Mouse (Mus musculus) cortical plate, adult 2 months (tissue): Measurements from ENCODE around the gene Olfr691. TPM values are rescaled to one million over a fixed set of nuclear protein-coding genes. Genes with fewer than 3 reads are reported as not detected.
"Not testable (repeated sequence)": the region's sequence is repeated elsewhere in the genome, so short reads cannot be mapped to it uniquely, and the experiment has no call there.

ENCODE experiments used
- H3K27ac ChIP-seq: fragments of 200-500 bp; 2 replicates; pipeline ENCODE4 v1.5.1; 2012; ENCODE audit warnings: low read length, control low read depth, inconsistent platforms; ENCODE audit not compliant: insufficient read depth
- H3K4me1 ChIP-seq: fragments of 200-500 bp; 2 replicates; pipeline ENCODE4 v1.6.1; 2011; ENCODE audit warnings: low read length; ENCODE audit not compliant: control insufficient read depth, insufficient read depth
- H3K4me3 ChIP-seq: fragments of 200-500 bp; 2 replicates; pipeline ENCODE4 v1.5.1; 2011; ENCODE audit warnings: mild to moderate bottlenecking, low read length, control low read depth; ENCODE audit not compliant: insufficient read depth
- CTCF ChIP-seq: fragments of 200-500 bp; IDR thresholded peaks from 2 replicates; pipeline ENCODE4 v1.5.1; 2011; ENCODE audit warnings: mild to moderate bottlenecking, control low read depth, low read length; ENCODE audit not compliant: insufficient read depth; ENCODE audit errors: extremely low read depth
- POLR2A ChIP-seq: fragments of 200-500 bp; IDR thresholded peaks from 2 replicates; pipeline ENCODE4 v1.6.1; 2011; ENCODE audit warnings: mild to moderate bottlenecking, low read length, control low read depth; ENCODE audit not compliant: insufficient read depth; ENCODE audit errors: extremely low read depth
- polyA plus RNA-seq: library from polyadenylated mRNA; depleted of rRNA; stranded (reverse); fragments of >200 nt; gene quantifications from 2 replicates; pipeline ENCODE4 v1.2.3, GENCODE M21; 2012; rRNA removed

Gene Olfr691
- polyA plus RNA-seq, 1 experiment = 0.88 TPM

GRCm38 (mm10) chr7:105367268-105367667 lies 25.2 kb upstream of the Olfr691 start:
- Histone ChIP-seq H3K4me1 (no peaks in the 10 kb centered on the region), H3K27ac (no peak overlapping the region), H3K4me3 (no peak overlapping the region)
- TF ChIP-seq POLR2A = no peak
- TF ChIP-seq CTCF = no peak

- H3K27ac ChIP-seq = no peak overlapping the region
- H3K4me3 ChIP-seq = no peak overlapping the region
- TF ChIP-seq POLR2A (no peak), CTCF (no peak)
- no peaks in the 10 kb centered on the region for H3K4me1 ChIP-seq
Observed at GRCm38 (mm10) chr7:105361713-105362112, 19.6 kb upstream of the Olfr691 start.

- H3K27ac ChIP-seq, H3K4me1 ChIP-seq, H3K4me3 ChIP-seq: not testable (repeated sequence)
Observed at GRCm38 (mm10) chr7:105356487-105356886, 14.4 kb upstream of the Olfr691 start.

- H3K4me3 ChIP-seq, H3K27ac ChIP-seq, H3K4me1 ChIP-seq: not testable (repeated sequence)
Observed at GRCm38 (mm10) chr7:105356064-105356463, 14.0 kb upstream of the Olfr691 start.

GRCm38 (mm10) chr7:105342752-105343151 lies 682 bp upstream of the Olfr691 start:
- TF ChIP-seq CTCF (no peak), POLR2A (no peak)
- Histone ChIP-seq H3K4me3 (no peak overlapping the region), H3K27ac (no peak overlapping the region), H3K4me1 (no peaks in the 10 kb centered on the region)

- no peak for TF ChIP-seq POLR2A
- H3K4me1 ChIP-seq = no peaks in the 10 kb centered on the region
Observed at GRCm38 (mm10) chr7:105334004-105334403, 8.1 kb downstream of the Olfr691 start, which contains the start of gene Olfr690. Gene Olfr690 (minus strand): TSS chr7:105334104.

GRCm38 (mm10) chr7:105325302-105325701 lies 16.8 kb downstream of the Olfr691 start:
- TF ChIP-seq POLR2A (no peak), CTCF (no peak)
- no peak overlapping the region for H3K4me3 ChIP-seq
- H3K4me1 ChIP-seq = no peaks in the 10 kb centered on the region
- no peak overlapping the region for H3K27ac ChIP-seq

More at GRCm38 (mm10) chr7:105334004-105334403, 8.1 kb downstream of the Olfr691 start, which contains the start of gene Olfr690:
- no peak within 1 kb of the TSS for H3K4me3 ChIP-seq
- H3K27ac ChIP-seq = no peak within 1 kb of the TSS

GRCm38 (mm10) chr7:105310865-105311264 lies 31.2 kb downstream of the Olfr691 start, which contains the start of gene Olfr689:
Gene Olfr689 (plus strand): TSS chr7:105311165.
- Histone ChIP-seq H3K4me1 (no peaks in the 10 kb centered on the region), H3K4me3 (no peak within 1 kb of the TSS), H3K27ac (no peak within 1 kb of the TSS)
- no peak for TF ChIP-seq POLR2A
- TF ChIP-seq CTCF = no peak

GRCm38 (mm10) chr7:105290051-105290450 lies 52.0 kb downstream of the Olfr691 start:
- Histone ChIP-seq H3K4me3 (no peak overlapping the region), H3K4me1 (no peaks in the 10 kb centered on the region), H3K27ac (no peak overlapping the region)
- TF ChIP-seq POLR2A = no peak

DNA sequence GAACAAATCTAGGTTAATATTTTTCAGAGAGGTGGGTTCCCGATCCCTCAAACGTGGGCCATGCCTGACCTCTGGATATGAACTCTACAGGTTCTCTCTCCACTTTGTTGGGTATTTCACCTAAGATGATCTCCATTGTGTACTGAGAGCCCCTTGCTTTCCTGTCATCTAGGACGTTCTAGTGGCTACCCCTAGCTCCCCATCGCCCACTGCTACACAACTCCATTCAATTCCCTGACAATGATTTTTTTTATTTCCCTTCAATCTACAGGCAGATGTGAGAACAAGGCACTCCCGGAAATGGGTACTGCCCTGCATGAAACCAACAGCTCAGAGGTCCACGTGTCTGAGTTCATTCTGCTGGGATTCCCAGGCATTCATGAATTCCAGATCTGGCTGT lies 54.3 kb downstream of the Olfr691 start, which contains the start of gene Olfr688:
Gene Olfr688 (plus strand): TSS at position 301 of the 400 bp plus-strand sequence.
- TF ChIP-seq CTCF = no peak
- TF ChIP-seq POLR2A = no peak
- H3K4me3 ChIP-seq = no peak within 1 kb of the TSS
- no peaks in the 10 kb centered on the region for H3K4me1 ChIP-seq
- H3K27ac ChIP-seq = no peak within 1 kb of the TSS

Other genes starting within 250 kb of the Olfr691 start
- gene Olfr680-ps1, start 249.5 kb downstream of the Olfr691 start, polyA plus RNA-seq = not detected in 2 replicates
- not detected in 2 replicates for gene Olfr681, start 225.4 kb downstream of the Olfr691 start, polyA plus RNA-seq
- gene Olfr683, start 195.3 kb downstream of the Olfr691 start, polyA plus RNA-seq = not detected in 2 replicates
- not detected in 2 replicates for gene Olfr684, start 178.6 kb downstream of the Olfr691 start, polyA plus RNA-seq
- not detected in 2 replicates for gene Olfr685, start 156.3 kb downstream of the Olfr691 start, polyA plus RNA-seq
- gene Olfr686, start 134.8 kb downstream of the Olfr691 start, polyA plus RNA-seq = 0.13 TPM in 1 of 2 replicates, not detected in the other
- gene Olfr688, start 54.2 kb downstream of the Olfr691 start, polyA plus RNA-seq = not detected in 2 replicates
- not detected in 2 replicates for gene Olfr689, start 31.1 kb downstream of the Olfr691 start, polyA plus RNA-seq
- 0.77 and 0.78 TPM in 2 replicates for gene Olfr690, start 8.2 kb downstream of the Olfr691 start, polyA plus RNA-seq
- gene Olfr692, start 26.0 kb upstream of the Olfr691 start, polyA plus RNA-seq = not detected in 2 replicates
- gene Gm5901, start 32.8 kb upstream of the Olfr691 start, polyA plus RNA-seq = not detected in 2 replicates
- 48.8 and 50.2 TPM in 2 replicates for gene Fam160a2, start 57.8 kb upstream of the Olfr691 start, polyA plus RNA-seq
- gene Cnga4, start 62.3 kb upstream of the Olfr691 start, polyA plus RNA-seq = 1.8 and 2.3 TPM in 2 replicates
- 99.5 and 100 TPM in 2 replicates for gene Cckbr, start 83.5 kb upstream of the Olfr691 start, polyA plus RNA-seq
- gene Cavin3, start 140.0 kb upstream of the Olfr691 start, polyA plus RNA-seq = 30.9 and 32.1 TPM in 2 replicates
- 93.2 and 93.3 TPM in 2 replicates for gene Smpd1, start 212.1 kb upstream of the Olfr691 start, polyA plus RNA-seq
- gene Apbb1, start 239.4 kb upstream of the Olfr691 start, polyA plus RNA-seq = 564 and 565 TPM in 2 replicates